Mouse (Mus musculus): ENCODE measurements around the gene Plekhg5.

DNA sequence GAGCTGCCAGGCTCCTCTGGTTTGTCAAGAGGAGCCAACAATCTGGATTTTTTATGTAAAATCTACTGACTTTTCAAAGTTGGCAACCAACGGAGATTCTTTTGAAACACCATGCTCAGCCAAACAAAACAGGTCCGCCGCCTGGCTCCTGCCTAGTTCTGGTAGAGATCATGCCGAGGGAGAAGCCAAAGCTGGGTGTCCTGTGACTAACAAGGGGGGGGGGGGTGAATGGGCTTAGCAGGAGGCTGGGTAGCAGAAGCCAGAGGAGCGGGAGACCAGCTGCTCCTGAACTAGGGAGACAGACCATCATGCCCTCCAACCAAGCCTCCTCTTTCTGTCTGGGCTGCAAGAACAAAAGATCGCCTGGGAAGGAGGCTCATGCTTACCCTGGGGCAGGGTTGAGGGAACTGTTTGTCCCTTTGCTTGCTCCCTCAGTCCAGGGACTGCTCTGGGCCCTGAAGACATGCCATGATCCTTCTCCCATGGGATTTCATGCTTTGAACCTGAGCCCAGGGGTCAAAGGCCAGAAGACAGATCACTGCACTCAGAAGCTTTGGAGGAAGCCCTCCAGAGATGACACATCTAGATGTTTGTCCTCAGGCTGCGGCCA, 11.4 kb downstream of the Plekhg5 start:
- TF ChIP-seq CTCF (IDR thresholded peaks at IDR 0.05; ENCODE audit: insufficient read depth, low read length) = no peak
- no peak for TF ChIP-seq POLR2A (IDR thresholded peaks at IDR 0.05; ENCODE audit: borderline replicate concordance, extremely low read depth, low read depth, low read length)
